Mouse (Mus musculus): ENCODE data around the gene Rph3a. TPM values are rescaled to one million over a fixed set of nuclear protein-coding genes. Genes with fewer than 3 reads are reported as not detected.
"Not testable (repeated sequence)": the region's sequence is repeated elsewhere in the genome, so short reads cannot be mapped to it uniquely, and the experiment has no call there.

Gene Rph3a
- polyA plus RNA-seq, 1 experiment from 2014 or later, result 25.6 TPM

GRCm38 (mm10) chr5:120906791-120907733 lies 102.8 kb downstream of the Rph3a start, which contains the start of gene Oas1a:
Gene Oas1a, minus strand, starts transcription at chr5:120907521.
- ATAC-seq (ENCODE audit: low FRiP score); H3K9ac ChIP-seq (replicated peaks); H3K4me1 ChIP-seq; H3K36me3 ChIP-seq; H3K4me3 ChIP-seq (replicated peaks); H3K4me2 ChIP-seq; H3K27me3 ChIP-seq (replicated peaks); H3K27ac ChIP-seq (replicated peaks); H3K9me3 ChIP-seq (replicated peaks): not testable (repeated sequence)
- WGBS, result 35% methylated on average over 9 of the region's 12 CpGs

DNA sequence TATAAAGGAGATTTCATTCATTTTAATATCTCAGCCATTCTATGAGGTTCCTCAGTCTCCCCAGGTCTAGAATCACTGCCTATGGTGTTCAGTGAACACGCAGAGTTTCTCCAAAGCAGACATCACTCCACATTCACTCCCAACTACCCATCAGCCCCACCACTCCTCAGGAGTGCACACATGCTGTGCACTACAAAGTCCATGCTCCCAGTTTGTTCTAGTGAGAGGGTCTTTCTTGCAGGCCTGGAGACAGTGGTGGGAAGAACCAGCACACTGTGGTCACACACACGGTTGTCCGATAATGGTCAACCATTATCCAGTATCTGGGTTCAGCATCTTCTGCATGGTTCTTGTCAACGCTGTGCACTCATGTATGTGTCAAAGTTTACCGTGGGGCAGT lies 107.8 kb downstream of the Rph3a start:
- Histone ChIP-seq H3K4me1 (no peaks in the 10 kb centered on the region), H3K27ac (replicated peaks) (no peak overlapping the region), H3K36me3 (no peaks in the 10 kb centered on the region), H3K9me3 (replicated peaks) (0 out of 2 replicates have a peak, but pooled peaks cover 5% of the 10 kb centered on the region), H3K4me2 (no peak overlapping the region), H3K9ac (replicated peaks) (no peak overlapping the region), H3K27me3 (replicated peaks) (no peaks in the 10 kb centered on the region), H3K4me3 (replicated peaks) (no peak overlapping the region)
- ATAC-seq (ENCODE audit: low FRiP score), result no peak
- 92% methylated on average over 5 of the region's 5 CpGs for WGBS

DNA sequence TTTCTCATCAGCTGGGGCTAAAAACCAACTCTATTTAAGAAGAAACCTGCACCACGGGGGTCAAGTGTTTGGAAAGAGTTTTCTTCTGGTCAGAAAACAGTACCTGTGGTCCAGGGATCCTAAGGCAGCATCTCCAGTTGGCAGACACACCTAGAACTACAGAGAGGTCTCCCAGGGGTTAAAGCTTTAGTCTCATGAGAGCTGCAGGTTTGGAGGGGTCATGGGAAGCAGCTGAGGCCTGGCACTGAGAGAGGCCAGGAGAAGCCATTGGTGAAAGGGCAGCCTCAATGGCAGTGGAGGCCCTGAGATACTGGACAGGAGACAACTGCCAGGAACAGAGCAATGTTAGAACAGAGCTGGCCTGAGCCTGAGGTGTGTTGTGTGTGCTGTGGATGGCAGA lies 109.2 kb downstream of the Rph3a start:
- Histone ChIP-seq H3K27me3 (replicated peaks) (no peaks in the 10 kb centered on the region), H3K9me3 (replicated peaks) (0 out of 2 replicates have a peak, but pooled peaks cover 5% of the 10 kb centered on the region), H3K4me1 (no peaks in the 10 kb centered on the region), H3K4me3 (replicated peaks) (no peak overlapping the region), H3K27ac (replicated peaks) (no peak overlapping the region), H3K36me3 (no peaks in the 10 kb centered on the region), H3K4me2 (no peak overlapping the region), H3K9ac (replicated peaks) (no peak overlapping the region)
- WGBS, result 75% methylated on average over 1 of the region's 1 CpGs
- ATAC-seq (ENCODE audit: low FRiP score), result no peak

GRCm38 (mm10) chr5:120898726-120899125 lies 111.2 kb downstream of the Rph3a start:
- no peaks in the 10 kb centered on the region for H3K27me3 ChIP-seq (replicated peaks)
- H3K4me2 ChIP-seq, result no peak overlapping the region
- no peak overlapping the region for H3K9ac ChIP-seq (replicated peaks)
- H3K36me3 ChIP-seq, result no peaks in the 10 kb centered on the region
- ATAC-seq (ENCODE audit: low FRiP score), result no peak
- H3K4me1 ChIP-seq, result no peaks in the 10 kb centered on the region
- 0 out of 2 replicates have a peak, but pooled peaks cover 5% of the 10 kb centered on the region for H3K9me3 ChIP-seq (replicated peaks)
- no peak overlapping the region for H3K4me3 ChIP-seq (replicated peaks)
- no peak overlapping the region for H3K27ac ChIP-seq (replicated peaks)

DNA sequence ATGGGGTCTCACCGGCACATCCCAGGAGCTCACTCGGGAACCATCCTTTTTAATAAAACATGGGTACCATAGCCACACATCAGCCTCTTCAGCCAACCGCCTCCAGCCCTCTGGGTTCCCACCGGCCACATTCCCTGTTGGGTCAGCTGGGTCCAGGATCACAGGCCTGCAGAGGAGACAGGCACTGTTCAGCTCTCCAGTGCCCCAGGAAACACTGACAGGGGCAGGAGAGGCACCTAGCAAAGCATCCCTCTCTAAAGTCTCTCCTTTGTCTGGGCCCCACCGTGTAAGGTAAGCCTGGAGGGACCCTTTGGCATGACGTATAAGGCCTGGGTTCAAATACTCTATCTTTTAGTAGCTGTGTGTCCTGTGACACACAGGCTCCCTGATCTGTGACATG lies 111.6 kb downstream of the Rph3a start:
- H3K36me3 ChIP-seq, result no peaks in the 10 kb centered on the region
- no peak overlapping the region for H3K4me2 ChIP-seq
- no peaks in the 10 kb centered on the region for H3K4me1 ChIP-seq
- WGBS, result 85% methylated on average over 6 of the region's 6 CpGs
- no peak for ATAC-seq (ENCODE audit: low FRiP score)
- H3K27ac ChIP-seq (replicated peaks), result no peak overlapping the region
- no peaks in the 10 kb centered on the region for H3K27me3 ChIP-seq (replicated peaks)
- no peak overlapping the region for H3K9ac ChIP-seq (replicated peaks)
- H3K4me3 ChIP-seq (replicated peaks), result no peak overlapping the region
- H3K9me3 ChIP-seq (replicated peaks), result 0 out of 2 replicates have a peak, but pooled peaks cover 5% of the 10 kb centered on the region

DNA sequence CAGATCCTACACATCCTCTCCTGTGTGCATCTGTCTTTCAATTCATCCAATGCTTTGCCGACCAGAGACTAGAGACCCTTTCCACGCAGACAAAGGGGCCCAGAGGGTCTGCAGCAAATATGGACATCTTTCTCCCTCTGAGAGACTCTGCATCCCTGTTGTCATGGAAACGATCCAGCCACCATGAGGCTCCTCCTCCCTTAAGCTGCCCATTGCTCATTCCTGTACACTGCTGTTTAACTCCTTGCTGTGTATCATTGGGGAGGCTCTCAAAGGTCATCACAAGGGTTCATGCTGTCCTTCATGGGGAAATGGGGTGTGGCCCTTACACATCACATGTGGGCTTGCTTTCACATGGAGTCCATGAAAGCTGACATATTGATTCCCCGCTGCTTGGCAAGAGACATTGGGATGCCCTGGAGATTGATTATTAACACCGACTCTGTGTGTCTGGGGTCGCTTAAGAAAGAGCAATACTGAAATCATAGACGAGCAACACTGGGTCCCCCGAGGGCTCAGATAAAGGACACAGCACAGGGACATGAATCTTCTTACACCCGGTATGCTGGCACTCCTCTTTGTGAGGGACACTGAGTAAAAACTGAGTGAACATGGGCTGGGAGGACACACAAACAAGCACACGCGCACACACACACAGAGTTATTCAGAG lies 114.5 kb downstream of the Rph3a start:
- 0 out of 2 replicates have a peak, but pooled peaks cover 5% of the 10 kb centered on the region for H3K9me3 ChIP-seq (replicated peaks)
- H3K27me3 ChIP-seq (replicated peaks), result no peaks in the 10 kb centered on the region
- no peak overlapping the region for H3K4me3 ChIP-seq (replicated peaks)
- H3K9ac ChIP-seq (replicated peaks), result no peak overlapping the region
- H3K36me3 ChIP-seq, result no peaks in the 10 kb centered on the region
- WGBS, result 80% methylated on average over 11 of the region's 11 CpGs
- no peak overlapping the region for H3K27ac ChIP-seq (replicated peaks)
- no peaks in the 10 kb centered on the region for H3K4me1 ChIP-seq
- no peak for ATAC-seq (ENCODE audit: low FRiP score)
- no peak overlapping the region for H3K4me2 ChIP-seq

GRCm38 (mm10) chr5:120894692-120895091 lies 115.2 kb downstream of the Rph3a start:
- H3K36me3 ChIP-seq; H3K27me3 ChIP-seq (replicated peaks); H3K4me3 ChIP-seq (replicated peaks); H3K9ac ChIP-seq (replicated peaks); H3K27ac ChIP-seq (replicated peaks); H3K4me2 ChIP-seq; ATAC-seq (ENCODE audit: low FRiP score); H3K4me1 ChIP-seq; H3K9me3 ChIP-seq (replicated peaks): not testable (repeated sequence)
- 84% methylated on average over 2 of the region's 2 CpGs for WGBS

DNA sequence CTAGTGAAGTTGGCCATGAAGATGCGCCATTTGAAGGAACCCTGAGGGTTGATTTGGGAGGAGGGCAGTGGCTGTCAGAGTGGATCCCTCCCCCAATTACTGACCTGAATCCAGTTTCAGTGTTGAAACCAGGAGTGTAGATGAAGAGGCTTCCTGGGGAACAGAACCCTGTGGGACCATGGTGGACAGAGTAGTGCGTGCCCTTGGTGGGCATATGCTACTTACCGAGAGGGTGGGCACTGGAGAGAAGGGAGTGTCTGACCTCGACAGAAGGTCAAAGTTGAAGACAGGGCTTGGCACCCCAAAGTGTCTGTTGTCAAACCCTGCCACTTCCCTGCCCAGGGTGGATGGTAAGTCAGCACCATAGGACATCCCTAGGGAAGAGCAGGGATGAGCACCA lies 116.0 kb downstream of the Rph3a start:
- WGBS, result 91% methylated on average over 4 of the region's 4 CpGs
- not testable (repeated sequence) for ATAC-seq (ENCODE audit: low FRiP score)

GRCm38 (mm10) chr5:120892243-120892660 lies 117.6 kb downstream of the Rph3a start:
- Histone ChIP-seq H3K36me3 (no peaks in the 10 kb centered on the region), H3K9ac (replicated peaks) (no peak overlapping the region), H3K4me1 (no peaks in the 10 kb centered on the region), H3K9me3 (replicated peaks) (no peaks in the 10 kb centered on the region), H3K4me2 (no peak overlapping the region), H3K4me3 (replicated peaks) (no peak overlapping the region), H3K27me3 (replicated peaks) (no peaks in the 10 kb centered on the region), H3K27ac (replicated peaks) (no peak overlapping the region)
- no peak for ATAC-seq (ENCODE audit: low FRiP score)
- WGBS, result 67% methylated on average over 2 of the region's 2 CpGs

More for the DNA sequence above, 116.0 kb downstream of the Rph3a start:
- not testable (repeated sequence) for H3K4me1 ChIP-seq; H3K9ac ChIP-seq (replicated peaks); H3K9me3 ChIP-seq (replicated peaks); H3K36me3 ChIP-seq; H3K4me2 ChIP-seq; H3K4me3 ChIP-seq (replicated peaks); H3K27me3 ChIP-seq (replicated peaks); H3K27ac ChIP-seq (replicated peaks)

- H3K4me1 ChIP-seq; H3K4me2 ChIP-seq; H3K4me3 ChIP-seq (replicated peaks); H3K36me3 ChIP-seq; H3K27me3 ChIP-seq (replicated peaks); H3K9me3 ChIP-seq (replicated peaks); H3K27ac ChIP-seq (replicated peaks); H3K9ac ChIP-seq (replicated peaks); ATAC-seq (ENCODE audit: low FRiP score): not testable (repeated sequence)
- WGBS, result 83% methylated on average over 2 of the region's 2 CpGs
Observed at GRCm38 (mm10) chr5:120891566-120892242, 118.2 kb downstream of the Rph3a start.

DNA sequence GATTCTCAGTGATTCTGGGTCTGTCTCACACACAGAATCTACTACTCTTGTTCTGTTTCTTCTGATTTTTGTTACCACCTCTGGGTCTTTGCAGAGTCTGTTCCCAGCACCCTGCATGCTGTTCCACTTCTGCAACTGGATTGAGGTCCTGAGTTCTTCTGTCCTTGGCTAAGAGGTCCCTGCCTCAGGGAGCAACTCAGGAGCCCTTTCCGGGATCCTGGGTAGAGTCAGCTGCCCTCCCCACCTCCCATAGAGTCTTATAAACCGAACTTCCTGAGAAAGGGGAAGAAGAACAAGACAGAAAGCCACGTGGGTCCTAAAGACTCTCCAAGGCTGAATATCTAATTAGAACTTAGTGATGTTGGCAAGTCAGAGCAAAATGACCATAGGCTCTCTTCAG lies 118.9 kb downstream of the Rph3a start:
- 54% methylated on average over 3 of the region's 3 CpGs for WGBS
- H3K36me3 ChIP-seq, result no peaks in the 10 kb centered on the region
- no peak overlapping the region for H3K4me2 ChIP-seq
- no peaks in the 10 kb centered on the region for H3K27me3 ChIP-seq (replicated peaks)
- no peak overlapping the region for H3K27ac ChIP-seq (replicated peaks)
- no peaks in the 10 kb centered on the region for H3K4me1 ChIP-seq
- H3K9me3 ChIP-seq (replicated peaks), result no peaks in the 10 kb centered on the region
- H3K4me3 ChIP-seq (replicated peaks), result no peak overlapping the region
- H3K9ac ChIP-seq (replicated peaks), result no peak overlapping the region
- no peak for ATAC-seq (ENCODE audit: low FRiP score)

Data from neural tube, embryonic 15.5 days (tissue).